Mouse (Mus musculus) embryo, embryonic 10 days (tissue): Measurements from ENCODE around the gene Fmnl1.

Experiments used
- DNase-seq: peaks from one replicate; pipeline ENCODE4 v3.0.0-alpha.2; 2015; ENCODE audit warnings: low spot score

The Fmnl1 gene

GRCm38 (mm10) chr11:103170494-103171285 lies at the start of gene Fmnl1:
Fmnl1 (plus strand) TSS chr11:103171107.
- DNase-seq: peak; percentile 33

GRCm38 (mm10) chr11:103131701-103132575 lies 39.0 kb upstream of the Fmnl1 start, which contains the start of gene Hexim2:
Hexim2 (plus strand) TSS chr11:103132429.
- DNase-seq: peak; percentile 60

GRCm38 (mm10) chr11:103132576-103133455 lies 38.1 kb upstream of the Fmnl1 start:
- DNase-seq: peak; percentile 98

GRCm38 (mm10) chr11:103133456-103134185 lies 37.3 kb upstream of the Fmnl1 start:
- DNase-seq: no peak

- DNase-seq: no peak
These were observed 36.7 kb upstream of the Fmnl1 start for GRCm38 (mm10) chr11:103134221-103134620.

DNA sequence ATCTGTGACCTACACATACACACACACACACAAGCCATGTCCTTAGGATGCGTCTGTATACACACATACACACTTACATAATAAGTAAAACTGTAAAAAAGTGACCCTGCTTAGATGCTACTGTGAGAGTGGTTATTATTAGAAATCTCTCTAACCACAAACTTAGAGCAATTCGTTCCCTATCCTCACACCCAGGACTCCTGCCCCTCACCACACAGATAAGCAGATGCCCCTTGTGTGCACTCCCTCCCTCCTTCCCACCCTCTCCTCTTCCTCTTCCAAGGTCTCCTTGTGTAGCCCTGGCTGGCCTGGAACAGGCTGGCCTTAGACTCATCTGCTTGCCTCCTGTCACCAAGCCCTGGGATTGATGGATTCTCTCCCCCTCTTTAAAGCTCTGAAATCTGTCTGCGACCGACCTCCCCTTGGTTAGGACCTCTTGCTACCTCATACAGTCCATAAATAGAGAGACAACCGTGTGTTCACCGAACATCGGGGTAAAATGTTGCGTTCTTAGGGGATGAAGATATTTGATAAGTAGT lies 34.8 kb upstream of the Fmnl1 start:
- DNase-seq: no peak

DNA sequence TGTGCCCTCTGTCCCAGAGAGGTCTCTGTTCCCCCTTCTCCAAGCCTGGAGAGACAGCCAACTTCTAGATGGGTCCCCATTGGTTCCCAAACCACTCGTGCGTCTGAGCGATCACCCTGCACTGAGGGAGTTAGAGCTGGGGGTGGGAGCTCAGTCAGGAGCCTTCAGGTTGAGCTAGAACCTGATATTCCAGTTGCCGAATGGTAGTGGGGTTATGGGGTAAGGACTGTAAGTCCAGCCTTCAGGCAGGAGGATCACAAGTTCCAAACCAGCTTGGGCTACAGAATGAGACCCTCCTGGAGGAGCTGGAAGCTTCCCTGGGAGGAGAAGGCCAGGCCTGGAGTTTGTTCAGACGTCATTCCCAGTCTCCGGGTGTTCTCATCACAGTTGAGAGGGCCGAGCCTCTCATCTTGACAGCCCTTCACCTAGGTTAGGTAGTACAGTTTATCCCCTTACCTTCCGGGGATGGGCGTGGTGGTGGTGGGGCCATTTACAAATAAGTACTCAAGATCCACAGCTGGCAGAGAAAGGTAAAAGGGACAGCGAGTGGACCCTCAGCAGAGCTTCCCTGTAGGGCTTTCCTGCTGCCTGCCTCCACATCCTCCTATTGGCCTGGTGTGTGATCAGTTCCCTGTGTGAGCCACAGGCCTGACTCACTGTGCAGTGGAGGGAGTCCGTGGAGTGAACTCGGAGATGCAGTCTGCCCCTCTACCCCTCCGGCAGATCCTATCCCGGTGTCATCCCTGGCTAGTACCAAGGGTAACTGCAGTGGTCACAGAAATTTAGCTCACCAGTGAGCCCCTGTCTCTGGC lies 30.8 kb upstream of the Fmnl1 start:
- DNase-seq: no peak

DNA sequence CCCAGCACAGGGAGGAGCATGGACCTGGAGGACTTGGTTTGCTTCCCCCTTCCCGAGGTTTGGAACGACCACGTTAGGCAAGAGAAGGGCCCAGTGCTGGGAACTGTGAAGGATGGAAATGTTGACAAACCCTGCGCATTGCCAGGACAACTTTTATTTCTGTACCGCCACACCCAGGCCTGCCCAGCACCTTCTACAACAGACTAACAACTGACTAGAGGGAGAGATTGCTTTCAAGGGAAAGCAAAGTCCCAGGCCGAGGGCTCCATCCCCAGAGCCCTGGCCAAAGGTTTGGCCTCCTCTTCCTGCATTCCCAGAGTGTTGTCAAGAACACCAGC lies 30.2 kb upstream of the Fmnl1 start:
- DNase-seq: no peak

DNA sequence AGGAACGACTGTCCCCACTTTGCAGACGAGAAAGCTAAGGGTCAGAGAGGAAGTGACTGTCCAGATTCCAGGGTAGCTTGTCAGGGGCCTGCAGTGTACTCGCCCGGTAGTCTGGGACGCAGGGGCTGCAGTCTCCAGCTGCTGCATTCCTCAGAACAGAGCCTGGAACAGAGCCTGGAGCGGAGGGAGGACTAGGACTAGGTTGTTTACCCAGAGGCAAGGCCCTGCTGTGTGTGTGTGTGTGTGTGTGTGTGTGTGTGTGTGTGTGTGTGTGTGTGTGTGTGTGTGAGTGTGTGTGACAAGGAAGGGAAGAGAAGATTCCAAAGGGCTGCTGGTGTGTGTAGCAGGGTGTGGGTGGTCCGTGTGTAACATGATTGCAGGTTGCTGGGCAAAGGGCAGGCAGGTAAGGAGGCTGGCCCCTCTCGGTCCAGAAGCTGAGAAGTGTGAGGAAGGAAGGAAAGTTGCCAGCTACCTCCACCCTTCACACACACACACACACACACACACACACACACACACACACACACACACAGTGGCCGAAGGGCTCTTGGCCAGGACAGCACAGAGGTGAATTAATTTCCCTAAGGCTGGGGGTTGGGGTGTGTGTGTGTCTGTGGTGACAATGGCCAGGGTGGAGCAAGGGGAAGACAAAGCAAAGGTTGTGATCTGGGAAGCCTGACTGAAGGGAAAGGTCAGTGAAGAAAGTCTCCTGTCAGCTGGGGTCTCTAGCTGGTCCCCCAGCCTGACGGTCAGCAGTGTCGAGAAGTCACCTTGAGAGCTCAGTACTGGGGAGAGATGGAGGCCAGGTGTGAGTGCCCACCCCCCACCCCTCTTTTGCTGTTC lies 29.6 kb upstream of the Fmnl1 start:
- DNase-seq: peak; percentile 31

DNA sequence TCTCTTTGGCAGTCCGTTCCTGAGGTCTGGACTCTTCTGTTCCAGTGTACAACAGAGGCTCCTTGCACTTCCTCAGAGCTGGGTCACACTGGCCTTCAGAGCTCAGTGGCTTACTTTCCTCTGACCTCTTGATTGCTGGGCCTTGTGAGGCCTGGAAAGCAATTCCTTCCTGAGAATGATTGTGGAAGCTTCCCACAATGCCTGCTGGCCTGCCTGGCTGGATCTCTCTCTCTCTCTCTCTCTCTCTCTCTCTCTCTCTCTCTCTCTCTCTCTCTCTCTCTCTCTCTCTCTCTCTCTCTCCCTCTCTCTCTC lies 29.0 kb upstream of the Fmnl1 start:
- peak; percentile 37 for DNase-seq

DNA sequence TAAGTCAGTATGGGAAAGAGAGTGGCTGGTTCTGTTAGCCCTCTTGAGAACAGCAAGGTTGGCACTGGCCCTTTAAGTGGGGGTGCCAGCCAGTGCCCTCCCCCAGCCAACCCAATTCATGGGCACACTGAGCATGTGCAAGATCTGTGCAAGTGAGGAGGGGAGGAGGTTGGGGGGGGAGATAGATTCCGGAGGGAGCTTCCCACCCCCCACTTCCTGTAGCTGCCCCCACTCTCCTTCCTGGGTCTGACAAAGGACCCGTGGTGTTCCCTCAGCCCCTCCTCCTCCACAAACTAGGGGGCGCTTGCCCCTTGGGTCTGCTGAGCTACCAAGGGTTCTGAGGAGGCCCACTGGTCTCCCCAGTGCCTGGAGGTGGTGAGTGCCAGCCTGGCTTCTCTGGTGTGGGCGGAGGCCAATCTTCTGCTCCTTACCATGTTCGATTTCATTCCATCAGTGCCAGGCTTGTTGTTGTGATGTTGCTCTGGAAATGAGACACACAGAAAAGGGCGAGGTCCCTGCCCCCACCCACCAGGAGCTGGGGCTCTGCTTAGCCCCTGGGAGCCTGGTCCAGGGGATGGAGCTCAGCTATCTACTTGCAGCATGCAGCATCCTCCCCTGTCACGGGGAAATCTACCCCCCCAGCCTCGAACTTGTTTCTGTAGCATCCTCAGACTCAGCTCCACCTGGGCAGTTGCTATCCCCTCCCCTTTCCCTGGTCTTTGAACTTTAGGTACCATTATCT lies 28.3 kb upstream of the Fmnl1 start:
- DNase-seq: peak; percentile 45

GRCm38 (mm10) chr11:103144309-103145285 lies 26.3 kb upstream of the Fmnl1 start:
- no peak for DNase-seq

DNA sequence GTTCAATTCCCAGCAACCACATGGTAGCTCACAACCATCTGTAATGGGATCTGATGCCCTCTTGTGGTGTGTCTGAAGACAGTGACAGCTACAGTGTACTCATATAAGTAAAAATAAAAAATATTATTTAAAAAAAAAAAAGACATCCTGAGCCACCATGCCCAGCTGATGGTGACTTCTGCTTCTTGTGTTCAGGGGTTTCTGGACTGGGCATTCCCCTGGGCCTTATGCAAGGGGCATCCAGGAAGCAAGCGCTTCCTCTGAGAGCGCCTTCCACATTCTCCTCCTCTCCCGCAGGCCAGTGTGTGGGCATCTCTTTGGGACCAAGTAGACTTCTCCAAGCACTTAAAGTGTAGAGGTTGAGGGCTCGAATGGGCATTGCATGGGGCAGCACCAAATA lies 24.5 kb upstream of the Fmnl1 start:
- no peak for DNase-seq

- no peak for DNase-seq
These were observed 23.1 kb upstream of the Fmnl1 start for GRCm38 (mm10) chr11:103147766-103148165.

- no peak for DNase-seq
These were observed 21.1 kb upstream of the Fmnl1 start for GRCm38 (mm10) chr11:103149771-103150170.

GRCm38 (mm10) chr11:103158621-103159478 lies 12.1 kb upstream of the Fmnl1 start:
- DNase-seq: peak; percentile 96

DNA sequence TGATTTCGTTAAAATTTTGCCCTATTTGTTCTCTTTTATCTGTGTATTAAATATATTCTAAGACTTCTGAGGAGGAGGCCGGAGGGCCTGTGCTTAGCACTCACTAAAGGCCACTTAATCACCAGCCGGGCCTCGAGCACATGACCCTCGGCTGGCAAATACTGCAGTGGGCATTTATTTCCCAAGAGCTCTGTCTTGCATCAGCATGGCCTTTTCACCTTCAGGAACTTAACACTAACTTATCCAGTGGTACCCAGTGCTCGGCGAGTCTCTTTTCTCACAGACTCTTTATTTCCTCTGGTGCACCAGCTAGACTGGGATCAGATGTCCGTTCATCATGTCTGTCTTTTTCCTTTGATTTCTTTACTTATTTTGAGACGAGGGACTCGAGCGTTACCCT lies 10.2 kb upstream of the Fmnl1 start:
- DNase-seq: no peak
